Mouse (Mus musculus) heart, postnatal 0 days (tissue): ENCODE results near the gene Trio. TPM values are rescaled to one million over a fixed set of nuclear protein-coding genes. Genes with fewer than 3 reads are reported as not detected.
A peak's percentile ranks its signal among the peaks of the same experiment; 100 is the strongest.

Experiments
- ATAC-seq: fragments of 200-750 bp; cut with Nextera tagmentation; 2 replicates; pipeline ENCODE4 v1.8.0; 2017; ENCODE audit warnings: low read depth, moderate number of reproducible peaks, moderate library complexity; ENCODE audit not compliant: insufficient read depth
- DNase-seq: peaks from one replicate; pipeline ENCODE4 v3.0.0-alpha.2; 2016; ENCODE audit warnings: low spot score
- H3K27ac ChIP-seq: fragments of 300-500 bp; sonication (generic); 2 replicates; pipeline ENCODE4 v1.5.1; 2014; ENCODE audit warnings: low read depth, mild to moderate bottlenecking
- H3K27me3 ChIP-seq: fragments of 300-500 bp; sonication (generic); 2 replicates; pipeline ENCODE4 v1.6.1; 2014; ENCODE audit warnings: low read length, mixed read lengths; ENCODE audit not compliant: control insufficient read depth, insufficient read depth
- H3K36me3 ChIP-seq: fragments of 300-500 bp; sonication (generic); replicated peaks from 2 replicates; pipeline ENCODE4 v1.6.1; 2014; ENCODE audit warnings: low read length, mixed read lengths; ENCODE audit not compliant: control insufficient read depth, insufficient read depth
- H3K4me1 ChIP-seq: fragments of 300-500 bp; sonication (generic); 2 replicates; pipeline ENCODE4 v1.6.1; 2014; ENCODE audit warnings: antibody characterized with exemption; ENCODE audit not compliant: control insufficient read depth, insufficient read depth
- H3K4me2 ChIP-seq: fragments of 300-500 bp; sonication (generic); 2 replicates; pipeline ENCODE4 v1.6.1; 2014; ENCODE audit warnings: low read depth, mild to moderate bottlenecking, low read length, moderate library complexity
- H3K4me3 ChIP-seq: fragments of 300-500 bp; sonication (generic); 2 replicates; pipeline ENCODE4 v1.5.1; 2014; ENCODE audit warnings: low read depth, low read length
- H3K9ac ChIP-seq: fragments of 300-500 bp; sonication (generic); replicated peaks from 2 replicates; pipeline ENCODE4 v1.6.1; 2014; ENCODE audit warnings: low read depth, low read length, mixed read lengths
- H3K9me3 ChIP-seq: fragments of 300-500 bp; sonication (generic); replicated peaks from 2 replicates; pipeline ENCODE4 v1.6.1; 2016; ENCODE audit warnings: low read length; ENCODE audit not compliant: control insufficient read depth
- CTCF ChIP-seq: IDR thresholded peaks from 2 replicates; pipeline ENCODE4 v1.5.1; 2016; ENCODE audit warnings: antibody characterized with exemption, control low read depth, low read depth
- EP300 ChIP-seq: IDR thresholded peaks from 2 replicates; pipeline ENCODE4 v1.6.1; 2016; ENCODE audit warnings: antibody characterized with exemption, low read depth
- WGBS: fragments of 180-500 bp; shearing (Covaris S2); extraction: QIAGEN DNeasy Blood & Tissue Kit; methylation state at CpG from one replicate; pipeline ENCODE4 v1.1.7; 2014; 5-methylcytosine and 5-hydroxymethylcytosine counted together
- polyA plus RNA-seq: library from polyadenylated mRNA; unstranded; fragments of >200 nt; fragmentation: Nextera tagmentation; extraction: Ambion mirVana; gene quantifications from 2 replicates; pipeline ENCODE4 v1.2.1, GENCODE M21; 2015
- total RNA-seq: library from RNA; depleted of rRNA; stranded (reverse); fragments of >200 nt; gene quantifications from 2 replicates; pipeline ENCODE4 v1.2.3, GENCODE M21; 2014; ENCODE audit warnings: low replicate concordance

The Trio gene
- total and polyA plus RNA-seq, 2 experiments from 2014 or later = 10.1 to 77.2 TPM

DNA sequence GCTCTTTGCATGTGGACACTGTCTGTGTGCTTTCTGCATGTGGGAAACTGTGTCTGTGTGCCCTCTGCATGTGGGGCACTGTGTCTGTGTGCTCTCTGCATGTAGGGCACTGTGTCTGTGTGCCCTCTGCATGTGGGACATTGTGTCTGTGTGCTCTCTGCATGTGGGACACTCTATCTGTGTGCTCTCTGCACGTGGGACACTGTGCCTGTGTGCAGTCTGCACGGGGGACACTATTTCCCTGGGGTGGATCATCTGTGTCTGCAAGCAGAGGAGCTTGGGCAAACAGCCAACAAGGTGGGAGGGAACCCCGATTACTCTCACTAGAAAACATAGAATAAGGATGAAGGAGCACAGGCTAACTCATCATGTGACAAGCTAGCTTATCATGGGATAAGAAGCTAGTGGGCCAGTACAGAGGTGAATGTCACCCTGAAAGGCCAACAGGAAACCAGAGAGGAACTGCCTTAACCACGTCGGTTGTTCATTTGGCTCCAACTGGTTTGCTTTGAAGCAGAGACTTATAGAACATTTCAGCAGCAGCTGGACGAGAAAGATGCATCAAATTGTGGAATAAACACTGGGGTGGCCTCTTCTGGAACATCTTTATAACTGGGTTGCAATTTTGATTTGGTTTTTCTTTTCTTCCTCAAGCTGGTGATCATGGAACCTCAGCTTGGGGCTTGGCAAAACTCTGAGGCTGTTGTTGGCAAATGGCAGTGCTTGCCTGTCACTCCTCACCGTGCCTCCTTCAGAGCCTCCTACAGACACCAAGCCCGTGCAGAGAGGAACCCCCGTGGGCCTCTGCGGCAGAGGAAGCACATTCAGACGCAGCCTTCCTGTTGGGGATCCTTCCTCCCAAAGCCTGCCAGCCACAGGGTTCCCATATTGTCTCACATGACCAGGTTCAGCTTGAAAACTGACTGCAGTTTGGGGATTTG lies 323.3 kb downstream of the Trio start:
- peak overlapping the region; percentile 37 for H3K27ac ChIP-seq
- H3K9ac ChIP-seq = no peak overlapping the region
- H3K4me3 ChIP-seq = no peak overlapping the region
- peaks cover 7% of the 10 kb centered on the region for H3K4me1 ChIP-seq
- H3K27me3 ChIP-seq = no peaks in the 10 kb centered on the region
- no peak overlapping the region; the same call in 1 of the 2 replicates for H3K4me2 ChIP-seq
- DNase-seq (no peak), ATAC-seq (no peak)
- WGBS = 25% methylated on average over 11 of the region's 11 CpGs
- TF ChIP-seq EP300 (no peak), CTCF (no peak)
- no peaks in the 10 kb centered on the region for H3K9me3 ChIP-seq
- H3K36me3 ChIP-seq = no peaks in the 10 kb centered on the region

DNA sequence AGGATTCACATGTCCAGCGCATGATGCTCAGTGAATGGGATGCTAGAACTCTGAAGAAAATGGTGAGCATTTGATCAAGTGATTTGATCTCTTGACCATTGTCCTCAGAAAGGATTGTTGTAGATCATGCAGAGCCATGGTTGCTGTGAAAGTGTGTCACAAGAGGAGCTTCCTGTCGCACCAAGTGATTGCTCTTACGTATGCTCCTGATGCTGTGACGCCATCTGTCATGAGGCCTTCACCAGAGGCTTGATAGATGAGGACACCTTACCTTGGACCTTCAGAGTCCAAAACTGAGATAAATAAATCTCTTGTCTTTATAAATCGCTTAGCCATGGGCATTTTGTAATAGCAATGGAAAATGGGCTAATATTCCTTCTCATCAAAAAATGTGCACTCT lies 328.0 kb downstream of the Trio start:
- Histone ChIP-seq H3K4me1 (peaks cover 4% of the 10 kb centered on the region), H3K4me2 (no peak overlapping the region), H3K4me3 (no peak overlapping the region), H3K27ac (no peak overlapping the region), H3K27me3 (no peaks in the 10 kb centered on the region), H3K36me3 (no peaks in the 10 kb centered on the region), H3K9me3 (no peaks in the 10 kb centered on the region), H3K9ac (no peak overlapping the region)
- WGBS = 88% methylated on average over 5 of the region's 5 CpGs
- DNase-seq (no peak), ATAC-seq (no peak)
- no peak for TF ChIP-seq EP300
- TF ChIP-seq CTCF = no peak

DNA sequence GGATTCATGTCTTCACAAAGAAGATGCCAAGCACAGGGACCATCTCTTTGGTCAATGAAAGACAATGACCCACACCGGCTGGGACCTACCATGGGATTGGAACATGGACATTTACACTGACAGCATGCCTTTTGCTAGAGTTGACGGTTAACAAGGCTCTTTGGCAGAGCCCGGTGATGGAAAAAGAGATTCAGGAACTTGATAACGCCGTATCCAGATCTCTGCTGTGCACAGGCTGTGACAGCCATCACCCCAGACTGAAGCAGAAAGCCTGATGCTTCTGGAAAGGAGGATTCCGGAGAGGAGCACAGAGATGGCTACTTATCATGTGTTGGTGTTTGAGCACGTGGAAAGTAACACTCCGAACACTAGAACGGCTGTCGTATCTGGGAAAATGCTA lies 332.4 kb downstream of the Trio start:
- H3K9ac ChIP-seq = no peak overlapping the region
- no peaks in the 10 kb centered on the region for H3K27me3 ChIP-seq
- 65% methylated on average over 10 of the region's 10 CpGs for WGBS
- H3K36me3 ChIP-seq = no peaks in the 10 kb centered on the region
- no peak overlapping the region for H3K4me2 ChIP-seq
- no peak overlapping the region for H3K4me3 ChIP-seq
- ATAC-seq = no peak
- H3K4me1 ChIP-seq = no peaks in the 10 kb centered on the region
- no peak for DNase-seq
- TF ChIP-seq EP300 = no peak
- no peak for TF ChIP-seq CTCF
- H3K9me3 ChIP-seq = no peaks in the 10 kb centered on the region
- no peak overlapping the region for H3K27ac ChIP-seq

DNA sequence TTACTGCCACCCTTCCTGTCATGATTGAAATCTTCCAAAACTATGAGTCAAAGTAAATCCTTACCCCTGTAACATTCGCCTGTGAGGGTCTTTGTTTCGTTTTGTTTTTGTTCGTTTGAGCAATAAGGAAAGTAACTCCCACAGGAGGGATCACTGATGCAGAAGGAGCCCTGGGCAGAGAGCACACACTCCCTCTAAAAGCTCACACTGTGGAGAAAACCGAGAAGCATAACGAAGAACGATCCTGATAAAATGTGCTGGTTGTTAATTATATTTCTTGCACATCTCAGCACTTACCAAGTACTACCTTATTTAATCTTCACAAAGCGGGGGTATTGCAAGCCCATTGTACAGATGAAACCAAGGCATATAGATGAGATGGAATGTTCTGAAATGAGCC lies 333.5 kb downstream of the Trio start:
- no peak overlapping the region for H3K4me2 ChIP-seq
- H3K27me3 ChIP-seq = no peaks in the 10 kb centered on the region
- no peaks in the 10 kb centered on the region for H3K9me3 ChIP-seq
- DNase-seq (no peak), ATAC-seq (no peak)
- H3K4me3 ChIP-seq = no peak overlapping the region
- no peak overlapping the region for H3K9ac ChIP-seq
- WGBS = 76% methylated on average over 7 of the region's 7 CpGs
- no peak overlapping the region for H3K27ac ChIP-seq
- no peaks in the 10 kb centered on the region for H3K4me1 ChIP-seq
- no peaks in the 10 kb centered on the region for H3K36me3 ChIP-seq
- TF ChIP-seq EP300 = no peak
- TF ChIP-seq CTCF = no peak

DNA sequence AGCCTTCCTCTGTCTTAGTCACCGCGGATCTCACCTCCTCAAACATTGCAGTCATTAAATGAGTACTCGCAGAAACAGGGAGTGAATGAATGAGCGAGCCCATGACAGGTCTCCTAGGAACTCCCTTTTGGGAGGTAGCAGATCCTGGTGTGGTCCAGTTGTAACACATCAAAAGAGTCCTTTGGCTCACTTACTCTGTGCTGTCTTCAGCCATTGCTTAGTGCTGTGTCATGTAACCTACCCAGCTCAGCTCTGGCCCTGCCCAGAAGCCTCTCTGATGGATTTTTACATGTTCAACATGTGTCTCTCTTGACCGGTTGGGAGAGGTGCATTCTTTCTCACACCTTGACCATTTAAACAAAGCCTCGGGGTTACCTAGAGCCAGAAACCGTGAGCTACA lies 334.4 kb downstream of the Trio start:
- TF ChIP-seq CTCF = no peak
- TF ChIP-seq EP300 = no peak
- no peak for ATAC-seq
- 77% methylated on average over 7 of the region's 7 CpGs for WGBS

More for the DNA sequence above, 334.4 kb downstream of the Trio start:
- H3K27ac ChIP-seq = no peak overlapping the region
- H3K9me3 ChIP-seq = no peaks in the 10 kb centered on the region
- no peak overlapping the region for H3K4me2 ChIP-seq
- no peak for DNase-seq
- no peak overlapping the region for H3K9ac ChIP-seq
- H3K4me1 ChIP-seq = no peaks in the 10 kb centered on the region
- H3K36me3 ChIP-seq = no peaks in the 10 kb centered on the region
- H3K4me3 ChIP-seq = no peak overlapping the region
- H3K27me3 ChIP-seq = no peaks in the 10 kb centered on the region
